Mouse (Mus musculus) limb, embryonic 12.5 days (tissue): ENCODE results near the gene Cep95. TPM values are rescaled to one million over a fixed set of nuclear protein-coding genes. Genes with fewer than 3 reads are reported as not detected.
"Not testable (repeated sequence)": the region's sequence is repeated elsewhere in the genome, so short reads cannot be mapped to it uniquely, and the experiment has no call there.

Experiments
- ATAC-seq: fragments of 200-750 bp; cut with Nextera tagmentation; 2 replicates; pipeline ENCODE4 v1.8.0; 2017; ENCODE audit warnings: low read depth, moderate TSS enrichment; ENCODE audit not compliant: insufficient number of reproducible peaks, insufficient read depth, low FRiP score, low TSS enrichment
- H3K27ac ChIP-seq: fragments of 300-500 bp; sonication (generic); 2 replicates; pipeline ENCODE4 v1.5.1; 2016; ENCODE audit warnings: mild to moderate bottlenecking, moderate library complexity
- H3K27me3 ChIP-seq: fragments of 300-500 bp; sonication (generic); 2 replicates; pipeline ENCODE4 v1.6.1; 2016; ENCODE audit warnings: mild to moderate bottlenecking, moderate library complexity
- H3K36me3 ChIP-seq: fragments of 300-500 bp; sonication (generic); 2 replicates; pipeline ENCODE4 v1.6.1; 2016; ENCODE audit warnings: mild to moderate bottlenecking, moderate library complexity
- H3K4me1 ChIP-seq: fragments of 300-500 bp; sonication (generic); replicated peaks from 2 replicates; pipeline ENCODE4 v1.6.1; 2016
- H3K4me2 ChIP-seq: fragments of 300-500 bp; sonication (generic); 2 replicates; pipeline ENCODE4 v1.6.1; 2016; ENCODE audit warnings: mild to moderate bottlenecking, moderate library complexity
- H3K4me3 ChIP-seq: fragments of 300-500 bp; sonication (generic); replicated peaks from 2 replicates; pipeline ENCODE4 v1.5.1; 2016; ENCODE audit warnings: mild to moderate bottlenecking
- H3K9ac ChIP-seq: fragments of 300-500 bp; sonication (generic); replicated peaks from 2 replicates; pipeline ENCODE4 v1.6.1; 2016; ENCODE audit warnings: mild to moderate bottlenecking, moderate library complexity
- H3K9me3 ChIP-seq: fragments of 300-500 bp; sonication (generic); 2 replicates; pipeline ENCODE4 v1.6.1; 2016; ENCODE audit warnings: mild to moderate bottlenecking, moderate library complexity
- WGBS: fragments of 180-500 bp; shearing (Covaris S2); methylation state at CpG from one replicate; pipeline ENCODE4 v1.1.7; 2016; 5-methylcytosine and 5-hydroxymethylcytosine counted together
- polyA plus RNA-seq: library from polyadenylated mRNA; unstranded; fragments of >200 nt; fragmentation: Nextera tagmentation; extraction: Ambion mirVana; gene quantifications from 2 replicates; pipeline ENCODE4 v1.2.1, GENCODE M21; 2016

Gene Cep95
- polyA plus RNA-seq, 1 experiment from 2014 or later, result 30.4 TPM

- ATAC-seq, result 0 out of 2 replicates have a peak, but pooled peaks have one; percentile 8
- Histone ChIP-seq H3K4me2 (peak overlapping the region; percentile 85), H3K36me3 (peaks cover 47% of the 10 kb centered on the region), H3K27ac (peak overlapping the region; percentile 99), H3K4me1 (peaks cover 14% of the 10 kb centered on the region), H3K9me3 (no peaks in the 10 kb centered on the region), H3K4me3 (peak overlapping the region; percentile 91), H3K27me3 (no peaks in the 10 kb centered on the region), H3K9ac (peak overlapping the region; percentile 100)
- WGBS, result under 1% methylated on average over 65 of the region's 65 CpGs
Observed at GRCm38 (mm10) chr11:106787131-106788025, 1.7 kb upstream of the Cep95 start.

DNA sequence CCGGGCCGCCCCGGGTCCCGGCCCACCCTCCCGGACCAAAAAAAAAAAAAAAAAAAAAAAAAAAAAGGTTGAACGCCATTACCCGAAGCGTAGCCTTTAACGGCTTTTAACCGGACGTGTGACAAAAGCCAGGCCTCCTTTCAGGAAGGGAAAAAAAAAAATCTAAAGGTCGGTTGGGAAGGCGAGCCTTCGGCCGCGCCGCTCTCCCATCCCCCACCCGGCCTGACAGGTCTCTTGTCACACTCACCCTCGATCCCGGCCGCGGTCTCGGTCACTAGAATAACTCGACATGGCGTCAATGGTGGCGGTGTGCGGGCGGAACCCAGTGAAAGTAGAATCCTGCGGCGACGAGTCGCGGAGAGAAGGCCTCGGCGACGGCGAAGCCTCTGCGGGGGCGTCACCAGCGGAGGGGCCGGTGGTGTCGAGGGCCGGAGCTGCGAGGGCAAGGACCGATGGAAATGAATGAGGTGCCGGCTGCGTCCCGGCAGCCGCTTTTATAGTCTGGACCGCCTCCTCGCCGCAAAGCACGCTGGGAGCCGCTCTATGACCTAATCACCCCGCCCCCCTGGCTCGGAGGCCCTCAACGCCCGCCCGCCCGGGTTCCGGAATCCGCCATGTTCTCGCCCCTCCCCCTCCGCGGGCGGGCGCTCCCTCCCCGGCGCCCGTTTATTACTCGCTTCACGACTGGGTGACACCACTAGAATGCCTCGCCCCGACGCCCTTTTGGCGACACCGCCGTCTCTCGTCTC is 852 bp upstream of the Cep95 start:
- Histone ChIP-seq H3K4me2 (peak overlapping the region; percentile 73), H3K36me3 (peaks cover 47% of the 10 kb centered on the region), H3K4me1 (peaks cover 14% of the 10 kb centered on the region), H3K4me3 (peak overlapping the region; percentile 91), H3K9ac (peak overlapping the region; percentile 100), H3K27ac (peak overlapping the region; percentile 99), H3K9me3 (no peaks in the 10 kb centered on the region), H3K27me3 (no peaks in the 10 kb centered on the region)
- peak; percentile 62 for ATAC-seq
- WGBS, result under 1% methylated on average over 74 of the region's 79 CpGs

DNA sequence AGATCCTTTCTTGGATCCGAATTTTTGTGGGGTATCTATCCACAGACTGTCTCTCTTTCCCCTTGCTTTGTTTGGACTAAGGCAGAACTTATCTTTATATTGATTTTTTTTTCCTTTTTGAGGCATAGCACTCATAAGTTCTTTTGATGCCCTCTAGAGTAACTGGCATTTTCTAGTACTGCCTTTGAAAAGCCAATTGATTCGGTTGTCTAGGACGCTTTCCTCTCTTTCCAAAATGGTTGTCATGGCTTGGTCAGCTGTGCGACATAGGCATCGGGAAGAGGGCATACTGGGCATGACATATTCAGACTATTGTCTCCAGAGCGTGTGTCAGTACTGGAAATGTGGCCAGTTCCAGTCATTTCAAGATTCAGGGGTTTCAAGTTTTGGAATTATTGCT is 597 bp downstream of the Cep95 start:
- ATAC-seq, result no peak
- Histone ChIP-seq H3K4me3 (peak overlapping the region; percentile 91), H3K4me2 (peak overlapping the region; percentile 73), H3K9ac (peak overlapping the region; percentile 100), H3K36me3 (peaks cover 46% of the 10 kb centered on the region), H3K9me3 (no peaks in the 10 kb centered on the region), H3K4me1 (peaks cover 14% of the 10 kb centered on the region), H3K27me3 (no peaks in the 10 kb centered on the region), H3K27ac (peak overlapping the region; percentile 99)
- 0% methylated on average over 6 of the region's 6 CpGs for WGBS

- Histone ChIP-seq H3K9ac (no peak overlapping the region), H3K4me3 (no peak overlapping the region), H3K9me3 (0 out of 2 replicates have a peak, but pooled peaks cover 6% of the 10 kb centered on the region), H3K27ac (no peak overlapping the region), H3K27me3 (no peaks in the 10 kb centered on the region), H3K4me1 (no peaks in the 10 kb centered on the region; the same call in 1 of the 2 replicates), H3K4me2 (no peak overlapping the region), H3K36me3 (peaks cover 64% of the 10 kb centered on the region)
- no peak for ATAC-seq
- 72% methylated on average over 4 of the region's 4 CpGs for WGBS
Observed at GRCm38 (mm10) chr11:106793846-106794245, 4.8 kb downstream of the Cep95 start.

GRCm38 (mm10) chr11:106795679-106796078 is 6.6 kb downstream of the Cep95 start:
- 32% methylated on average over 9 of the region's 9 CpGs for WGBS
- 0 out of 2 replicates have a peak, but pooled peaks cover 6% of the 10 kb centered on the region for H3K9me3 ChIP-seq
- no peaks in the 10 kb centered on the region; the same call in 1 of the 2 replicates for H3K4me1 ChIP-seq
- peaks cover 82% of the 10 kb centered on the region for H3K36me3 ChIP-seq
- no peak overlapping the region for H3K9ac ChIP-seq
- peak overlapping the region; percentile 36; the same call in 1 of the 2 replicates for H3K27ac ChIP-seq
- H3K4me2 ChIP-seq, result no peak overlapping the region
- ATAC-seq, result no peak
- H3K4me3 ChIP-seq, result no peak overlapping the region
- H3K27me3 ChIP-seq, result no peaks in the 10 kb centered on the region

DNA sequence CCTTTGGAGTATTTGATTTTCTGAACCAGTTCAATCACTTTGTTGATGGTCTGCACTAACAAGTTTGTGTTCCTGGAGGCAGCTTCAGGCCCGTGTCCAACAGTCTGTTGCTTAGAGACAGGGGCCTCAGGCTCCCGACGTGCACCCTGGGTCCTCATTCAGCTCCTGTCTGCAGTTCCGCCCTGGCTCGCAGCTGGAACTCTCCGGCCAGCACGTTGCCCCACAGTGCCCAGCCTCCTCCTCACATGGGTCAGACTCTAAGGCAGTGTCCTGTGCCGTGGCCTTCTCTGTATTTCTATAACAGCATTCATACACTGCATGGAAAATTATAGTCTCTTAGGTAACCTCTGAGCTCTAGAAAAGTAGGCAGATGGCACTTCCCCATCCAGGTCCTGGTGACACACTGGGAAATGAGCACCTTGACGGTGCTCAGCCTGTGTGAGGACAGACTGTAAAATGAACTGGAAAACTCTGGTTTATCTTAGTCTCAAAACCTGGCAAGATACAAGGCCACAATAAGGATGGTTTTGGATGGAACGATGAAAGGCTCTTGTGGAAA is 13.1 kb downstream of the Cep95 start:
- H3K4me2 ChIP-seq, result no peak overlapping the region
- no peaks in the 10 kb centered on the region for H3K4me1 ChIP-seq
- H3K9ac ChIP-seq, result no peak overlapping the region
- 90% methylated on average over 10 of the region's 10 CpGs for WGBS
- ATAC-seq, result no peak
- no peak overlapping the region for H3K27ac ChIP-seq
- H3K36me3 ChIP-seq, result peaks cover 88% of the 10 kb centered on the region
- H3K4me3 ChIP-seq, result no peak overlapping the region
- 0 out of 2 replicates have a peak, but pooled peaks cover 6% of the 10 kb centered on the region for H3K9me3 ChIP-seq
- H3K27me3 ChIP-seq, result no peaks in the 10 kb centered on the region

DNA sequence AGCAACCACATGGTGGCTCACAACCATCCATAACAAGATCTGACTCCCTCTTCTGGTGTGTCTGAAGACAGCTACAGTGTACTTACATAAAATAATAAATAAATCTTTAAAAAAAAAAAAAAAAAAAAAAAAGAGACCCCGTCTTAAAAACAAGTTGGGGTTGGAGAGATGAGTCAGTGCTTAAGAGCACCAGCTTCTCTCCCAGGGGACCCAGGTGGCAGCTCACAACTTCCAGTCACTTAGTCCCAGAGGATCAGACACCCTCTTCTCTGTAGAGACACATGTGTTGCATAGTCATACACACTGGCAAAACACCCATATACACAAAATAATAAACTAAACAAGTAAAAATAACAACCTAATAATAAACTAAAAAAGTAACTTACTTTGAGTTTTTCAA is 18.4 kb downstream of the Cep95 start:
- not testable (repeated sequence) for H3K27ac ChIP-seq, H3K4me3 ChIP-seq, H3K4me2 ChIP-seq, H3K27me3 ChIP-seq, ATAC-seq, H3K4me1 ChIP-seq, H3K9me3 ChIP-seq, H3K9ac ChIP-seq
- 90% methylated on average over 1 of the region's 1 CpGs for WGBS
- peaks cover 81% of the 10 kb centered on the region for H3K36me3 ChIP-seq

GRCm38 (mm10) chr11:106812410-106813136 is 23.5 kb downstream of the Cep95 start:
- Histone ChIP-seq H3K36me3 (peaks cover 94% of the 10 kb centered on the region), H3K4me3 (no peak overlapping the region), H3K9ac (no peak overlapping the region), H3K4me1 (no peaks in the 10 kb centered on the region), H3K27me3 (no peaks in the 10 kb centered on the region), H3K9me3 (no peaks in the 10 kb centered on the region), H3K4me2 (no peak overlapping the region), H3K27ac (no peak overlapping the region)
- no peak for ATAC-seq
- 90% methylated on average over 7 of the region's 7 CpGs for WGBS

DNA sequence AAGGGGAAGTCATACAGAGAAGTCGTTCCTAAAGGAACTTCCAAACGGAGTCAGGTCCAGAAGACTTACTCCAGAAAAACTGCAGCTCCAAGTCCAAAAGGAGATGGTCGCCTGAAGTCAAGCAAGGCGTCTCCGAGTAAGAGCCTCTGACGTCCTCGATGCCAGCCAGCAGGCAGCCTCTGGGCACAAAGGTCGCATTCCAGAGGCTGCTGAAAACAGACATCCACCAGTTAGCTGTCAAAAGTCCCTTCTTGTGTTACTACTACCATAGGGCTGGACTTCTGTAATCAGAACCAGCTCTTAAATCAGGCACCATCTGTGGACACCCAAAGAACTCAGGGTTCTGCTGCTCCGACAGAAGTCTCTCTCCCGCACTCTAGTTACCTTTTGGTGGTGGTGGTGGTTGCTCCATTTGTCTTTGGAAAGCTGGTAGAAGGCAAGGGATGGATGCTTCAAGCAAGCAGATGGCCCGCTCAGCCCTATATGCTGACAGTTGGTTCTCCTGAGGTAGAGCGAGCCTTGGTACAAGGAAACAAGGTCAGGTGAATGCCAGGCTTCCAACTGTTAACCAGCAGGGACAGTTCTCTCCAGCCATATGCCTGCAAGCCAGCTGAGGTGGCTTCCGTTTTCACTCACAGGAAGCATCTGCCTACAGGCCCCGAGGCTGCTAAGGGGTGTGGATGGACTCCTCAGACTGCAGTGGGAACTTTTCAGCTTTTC is 25.7 kb downstream of the Cep95 start:
- peaks cover 12% of the 10 kb centered on the region for H3K4me1 ChIP-seq
- WGBS, result 78% methylated on average over 14 of the region's 14 CpGs
- peaks cover 98% of the 10 kb centered on the region for H3K36me3 ChIP-seq
- no peak overlapping the region for H3K4me3 ChIP-seq
- H3K27ac ChIP-seq, result no peak overlapping the region; the same call in 1 of the 2 replicates
- no peak overlapping the region for H3K9ac ChIP-seq
- ATAC-seq, result no peak
- no peaks in the 10 kb centered on the region for H3K27me3 ChIP-seq
- H3K4me2 ChIP-seq, result no peak overlapping the region
- H3K9me3 ChIP-seq, result no peaks in the 10 kb centered on the region

DNA sequence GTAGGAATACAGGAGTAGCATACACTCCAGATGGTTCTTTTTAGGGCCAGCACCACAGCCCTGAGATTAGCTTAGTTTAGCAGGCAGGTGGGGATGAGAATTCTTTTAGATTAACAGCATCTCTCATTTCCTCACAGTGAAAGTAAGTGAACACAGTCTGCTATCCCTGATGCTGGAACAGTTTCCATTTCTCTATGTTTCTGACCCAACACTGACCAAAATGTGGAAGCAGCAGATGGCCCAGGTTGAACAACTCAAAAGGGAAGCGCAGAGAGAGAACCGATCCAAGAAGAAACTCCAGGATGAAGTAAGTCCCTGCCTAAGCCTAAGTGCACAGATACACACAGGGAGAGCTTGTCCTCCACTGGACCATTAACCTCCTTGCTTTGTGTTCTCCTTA is 26.3 kb downstream of the Cep95 start:
- 97% methylated on average over 2 of the region's 2 CpGs for whole genome bisulfite sequencing
- H3K4me2 ChIP-seq, result no peak overlapping the region
- H3K4me1 ChIP-seq, result peaks cover 12% of the 10 kb centered on the region
- no peaks in the 10 kb centered on the region for H3K27me3 ChIP-seq
- no peak for ATAC-seq
- no peaks in the 10 kb centered on the region for H3K9me3 ChIP-seq
- H3K9ac ChIP-seq, result no peak overlapping the region
- no peak overlapping the region for H3K4me3 ChIP-seq
- H3K36me3 ChIP-seq, result peaks cover 97% of the 10 kb centered on the region
- no peak overlapping the region; the same call in 1 of the 2 replicates for H3K27ac ChIP-seq
